Mouse (Mus musculus) thymus, adult 2 months (tissue): Measurements from ENCODE around the gene Olfr960. TPM values are rescaled to one million over a fixed set of nuclear protein-coding genes. Genes with fewer than 3 reads are reported as not detected.

ENCODE experiments used
- DNase-seq: peaks from one replicate; pipeline ENCODE4 v3.0.0; 2021
- H3K27ac ChIP-seq: fragments of 200-500 bp; 2 replicates; pipeline ENCODE4 v1.5.1; 2012; ENCODE audit warnings: low read length, control low read depth; ENCODE audit not compliant: control insufficient read depth, insufficient read depth
- H3K27me3 ChIP-seq: fragments of 200-500 bp; 2 replicates; pipeline ENCODE4 v1.6.1; 2012; ENCODE audit warnings: mild to moderate bottlenecking, low read length, moderate library complexity, mixed read lengths; ENCODE audit not compliant: control insufficient read depth, insufficient read depth
- H3K36me3 ChIP-seq: fragments of 200-500 bp; 2 replicates; pipeline ENCODE4 v1.6.1; 2012; ENCODE audit warnings: mild to moderate bottlenecking, low read length, moderate library complexity; ENCODE audit not compliant: control insufficient read depth, insufficient read depth
- H3K4me1 ChIP-seq: fragments of 200-500 bp; replicated peaks from 2 replicates; pipeline ENCODE4 v1.6.1; 2012; ENCODE audit warnings: low read length; ENCODE audit not compliant: control insufficient read depth, insufficient read depth
- H3K4me3 ChIP-seq: fragments of 200-500 bp; 2 replicates; pipeline ENCODE4 v1.5.1; 2012; ENCODE audit warnings: mild to moderate bottlenecking, low read length, control low read depth, moderate library complexity; ENCODE audit not compliant: control insufficient read depth, insufficient read depth
- CTCF ChIP-seq: fragments of 200-500 bp; IDR thresholded peaks from 2 replicates; pipeline ENCODE4 v1.5.1; 2012; ENCODE audit warnings: mild to moderate bottlenecking, control low read depth, low read length, moderate library complexity, borderline replicate concordance; ENCODE audit not compliant: control insufficient read depth, poor library complexity, insufficient read depth; ENCODE audit errors: extremely low read depth
- POLR2A ChIP-seq: fragments of 200-500 bp; IDR thresholded peaks from 2 replicates; pipeline ENCODE4 v1.6.1; 2012; ENCODE audit warnings: mild to moderate bottlenecking, low read length, control low read depth, moderate library complexity; ENCODE audit not compliant: control insufficient read depth, poor library complexity, insufficient read depth; ENCODE audit errors: extremely low read depth
- WGBS: fragments of 180-500 bp; shearing (Covaris S2); methylation state at CpG from one replicate; pipeline ENCODE4 v1.1.7; 2018; 5-methylcytosine and 5-hydroxymethylcytosine counted together
- polyA plus RNA-seq: library from polyadenylated mRNA; depleted of rRNA; stranded (reverse); fragments of >200 nt; gene quantifications from 2 replicates; pipeline ENCODE4 v1.2.3, GENCODE M21; 2012; rRNA removed

Olfr960 gene
- not detected in 2 replicates for polyA plus RNA-seq

DNA sequence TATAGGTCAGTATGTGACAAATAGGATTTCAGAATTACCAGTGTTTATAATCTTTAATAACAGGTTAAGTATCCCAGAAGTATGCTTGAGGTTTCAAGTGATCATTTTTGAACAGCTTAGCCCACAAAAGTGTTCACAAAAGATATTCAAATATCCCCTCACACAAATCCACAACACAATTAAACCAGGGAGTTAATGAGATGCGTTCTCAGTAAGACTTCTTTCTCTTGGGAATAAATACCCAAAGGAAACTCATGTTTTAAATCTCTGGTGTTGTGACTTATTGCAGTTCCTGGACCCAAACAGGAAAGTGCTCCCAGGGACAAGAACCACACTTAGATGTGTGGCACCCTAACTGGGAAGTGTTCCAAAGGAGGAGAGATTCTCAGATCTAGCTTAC is at the start of gene Olfr960:
Olfr960 (plus strand) TSS at position 301 of the 400 bp plus-strand sequence.
- no peaks in the 10 kb centered on the region for H3K27me3 ChIP-seq
- DNase-seq: no peak
- no peaks in the 10 kb centered on the region for H3K4me1 ChIP-seq
- H3K4me3 ChIP-seq: no peak within 1 kb of the TSS
- H3K27ac ChIP-seq: no peak within 1 kb of the TSS
- 80% methylated on average over 1 of the region's 1 CpGs for WGBS
- no peaks in the 10 kb centered on the region for H3K36me3 ChIP-seq
- no peak for TF ChIP-seq POLR2A
- no peak for TF ChIP-seq CTCF

DNA sequence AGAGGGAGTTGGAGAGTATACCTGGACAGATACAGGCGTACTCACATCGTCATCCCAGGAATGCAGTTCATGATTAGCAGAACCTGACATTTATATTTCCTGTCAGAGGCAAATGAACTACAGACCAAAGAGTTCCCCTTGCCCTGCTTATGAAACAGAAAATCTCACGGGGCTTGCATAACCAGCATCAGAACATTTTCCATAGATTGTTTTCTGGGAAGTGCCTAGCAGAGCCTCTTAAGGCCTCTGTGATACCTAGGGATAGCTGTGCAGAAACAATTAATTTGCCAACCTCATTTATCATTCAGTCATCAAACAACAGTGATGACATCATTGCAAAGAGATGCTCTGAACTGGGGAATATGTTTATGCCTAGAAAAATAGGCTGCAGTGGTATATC is 45.7 kb upstream of the Olfr960 start, which contains the start of gene Olfr959:
Olfr959 (minus strand) TSS at position 101 of the 400 bp plus-strand sequence.
- 81% methylated on average over 3 of the region's 3 CpGs for WGBS
- Histone ChIP-seq H3K27me3 (no peaks in the 10 kb centered on the region), H3K4me3 (no peak within 1 kb of the TSS), H3K36me3 (no peaks in the 10 kb centered on the region), H3K27ac (no peak within 1 kb of the TSS), H3K4me1 (no peaks in the 10 kb centered on the region)
- DNase-seq: no peak
- TF ChIP-seq POLR2A (no peak), CTCF (no peak)

DNA sequence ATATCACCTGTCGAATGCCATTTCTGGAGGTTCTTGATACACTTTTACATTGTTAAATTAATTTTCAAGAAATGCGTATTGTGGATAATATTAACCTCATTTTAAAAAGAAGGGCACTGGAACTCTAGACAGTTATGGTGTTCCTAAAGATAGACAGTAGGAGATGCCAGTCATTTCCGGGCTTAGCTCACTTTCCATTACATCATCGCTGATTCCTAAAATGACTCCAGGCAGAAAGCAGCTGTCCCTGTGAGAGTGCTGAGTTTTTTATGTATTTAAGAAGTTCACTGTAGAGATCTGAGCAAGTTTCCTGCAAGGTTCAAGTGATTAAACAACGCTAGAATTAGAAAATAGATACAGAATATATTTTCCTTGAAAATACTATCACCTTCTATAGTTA is 44.1 kb upstream of the Olfr960 start:
- TF ChIP-seq POLR2A (no peak), CTCF (no peak)
- no peaks in the 10 kb centered on the region for H3K4me1 ChIP-seq
- DNase-seq: no peak
- H3K27me3 ChIP-seq: no peaks in the 10 kb centered on the region
- H3K27ac ChIP-seq: no peak overlapping the region
- WGBS: 91% methylated on average over 5 of the region's 5 CpGs
- H3K4me3 ChIP-seq: no peak overlapping the region
- H3K36me3 ChIP-seq: no peaks in the 10 kb centered on the region

DNA sequence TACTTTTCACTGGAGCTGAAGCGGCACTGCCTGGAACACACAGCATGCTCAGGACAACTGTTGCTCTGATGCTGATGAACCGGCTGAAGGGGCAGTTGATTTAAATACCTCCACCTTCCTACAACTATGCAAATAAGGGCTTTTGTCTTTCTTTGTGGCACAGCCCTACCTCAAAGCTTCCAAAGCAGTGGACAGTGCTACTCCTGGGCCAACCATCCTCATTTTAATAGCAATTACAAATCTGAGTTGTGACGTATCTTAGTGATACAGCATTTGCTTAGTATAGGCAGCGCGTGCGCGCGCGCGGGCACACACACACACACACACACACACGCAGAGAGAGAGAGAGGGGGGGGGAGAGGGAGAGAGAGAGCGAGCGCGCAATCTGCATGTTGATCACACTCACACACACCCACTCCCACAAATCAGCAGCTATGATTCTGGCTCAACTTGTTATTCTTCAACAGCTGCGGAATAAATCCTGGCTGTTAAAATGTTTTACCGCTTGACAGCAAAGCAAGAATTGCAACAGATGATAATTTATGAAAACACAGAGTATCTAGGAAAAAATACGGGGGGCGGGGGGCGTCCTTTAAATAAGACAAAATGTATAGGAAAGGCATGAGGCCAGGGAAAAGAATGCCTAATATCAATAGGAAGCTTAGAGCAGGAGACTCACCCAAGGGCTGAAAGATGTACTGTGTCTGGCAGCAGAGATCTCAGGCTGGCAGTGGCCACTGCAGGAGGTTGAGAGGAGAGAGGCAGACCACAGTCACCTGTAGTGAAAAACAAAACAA is 18.4 kb upstream of the Olfr960 start:
- H3K4me3 ChIP-seq: no peak overlapping the region
- no peak for TF ChIP-seq POLR2A
- no peak for TF ChIP-seq CTCF
- H3K36me3 ChIP-seq: no peaks in the 10 kb centered on the region
- no peaks in the 10 kb centered on the region for H3K4me1 ChIP-seq
- WGBS: 6% methylated on average over 19 of the region's 19 CpGs
- H3K27ac ChIP-seq: no peak overlapping the region
- no peak for DNase-seq
- H3K27me3 ChIP-seq: no peaks in the 10 kb centered on the region

DNA sequence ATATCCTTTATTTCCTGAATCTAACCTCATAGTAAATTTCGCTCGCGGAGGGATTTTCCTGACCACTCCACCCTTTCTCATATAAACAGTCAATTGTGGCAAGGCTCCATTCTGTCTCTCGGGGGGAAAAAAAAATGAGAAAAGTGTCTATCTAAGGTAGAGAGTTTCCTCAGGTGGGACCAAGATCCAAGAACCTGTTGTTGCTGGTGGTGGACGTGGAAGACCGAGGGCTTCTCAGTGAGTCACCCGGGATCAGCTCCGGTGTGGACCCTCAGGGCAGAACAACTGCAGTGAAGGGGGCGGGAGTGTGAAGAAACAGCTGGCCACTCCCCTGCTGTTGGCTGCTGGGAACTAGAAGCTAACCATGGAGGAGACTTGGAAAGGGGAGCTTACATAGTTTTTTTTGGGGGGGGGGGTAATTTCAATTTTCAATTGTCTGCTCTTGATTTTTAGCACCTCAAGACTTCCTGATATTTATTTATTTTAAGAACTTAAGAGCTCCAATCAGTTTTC is 17.8 kb upstream of the Olfr960 start:
- Histone ChIP-seq H3K27ac (no peak overlapping the region), H3K36me3 (no peaks in the 10 kb centered on the region), H3K4me1 (no peaks in the 10 kb centered on the region), H3K4me3 (no peak overlapping the region), H3K27me3 (no peaks in the 10 kb centered on the region)
- 9% methylated on average over 9 of the region's 9 CpGs for WGBS
- TF ChIP-seq CTCF (no peak), POLR2A (no peak)
- DNase-seq: no peak

DNA sequence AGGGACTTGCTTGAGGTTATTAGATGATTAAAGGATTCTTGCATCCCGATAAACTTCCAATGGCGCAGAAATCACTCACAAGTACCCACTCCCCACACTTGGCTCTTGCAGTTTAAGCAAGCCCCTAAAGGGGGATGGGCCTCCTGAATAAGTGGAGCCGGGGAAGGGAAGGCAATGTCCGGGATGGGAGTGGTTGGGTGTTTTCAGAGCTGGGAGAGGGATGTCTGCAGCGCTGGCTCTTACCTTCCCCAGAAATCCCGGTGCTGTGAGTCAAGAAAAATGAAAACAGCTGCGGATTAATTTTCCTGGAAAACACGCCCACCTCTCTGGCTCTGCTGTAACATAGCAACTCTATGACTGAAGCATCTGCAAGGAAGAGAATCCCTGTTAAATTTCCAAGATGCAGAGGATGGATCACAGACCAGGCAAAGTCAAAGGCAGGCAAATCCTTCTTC is 17.1 kb upstream of the Olfr960 start, which contains the start of gene AW551984:
AW551984 (minus strand) TSS at position 405 of the 455 bp plus-strand sequence.
- DNase-seq: no peak
- TF ChIP-seq POLR2A (no peak), CTCF (no peak)

More for the DNA sequence above, 17.1 kb upstream of the Olfr960 start, which contains the start of gene AW551984:
- Histone ChIP-seq H3K4me1 (no peaks in the 10 kb centered on the region), H3K4me3 (no peak within 1 kb of the TSS), H3K36me3 (no peaks in the 10 kb centered on the region), H3K27ac (no peak within 1 kb of the TSS), H3K27me3 (no peaks in the 10 kb centered on the region)
- 7% methylated on average over 8 of the region's 8 CpGs for WGBS
